ENCODE assay signal across 8 mouse cellular contexts in genomic region chr2:114052696-114053598, GRCm38 (mm10). TPM values are rescaled to one million over a fixed set of nuclear protein-coding genes. Genes with fewer than 3 reads are reported as not detected.
DNase-seq lines count a peak whose midpoint lies in the region; ATAC-seq and TF ChIP-seq lines count a peak whose summit lies in the region.

Actc1 (minus strand) TSS chr2:114053548.

- no peaks in the 10 kb centered on the region for H3K36me3 ChIP-seq in forebrain, embryonic 10.5 days (replicated peaks)
- H3K36me3 ChIP-seq in forebrain, postnatal 0 days (ENCODE audit: insufficient read depth) = no peaks in the 10 kb centered on the region
- peaks cover 5% of the 10 kb centered on the region; the same call in 1 of the 2 replicates for H3K36me3 ChIP-seq in heart, embryonic 16.5 days (ENCODE audit: control insufficient read depth, insufficient read depth)
- no peaks in the 10 kb centered on the region for H3K36me3 ChIP-seq in liver, embryonic 13.5 days

- no peak within 1 kb of the TSS for H3K4me3 ChIP-seq in forebrain, embryonic 10.5 days
- H3K4me3 ChIP-seq in forebrain, postnatal 0 days (ENCODE audit: low read depth, low read length) = no peak within 1 kb of the TSS
- H3K4me3 ChIP-seq in heart, embryonic 16.5 days (ENCODE audit: low read length) = peak within 1 kb of the TSS; percentile 58
- no peak within 1 kb of the TSS for H3K4me3 ChIP-seq in liver, embryonic 13.5 days (replicated peaks)

- no peak within 1 kb of the TSS for H3K4me2 ChIP-seq in forebrain, postnatal 0 days (ENCODE audit: low read depth)
- peak within 1 kb of the TSS; percentile 69 for H3K4me2 ChIP-seq in heart, embryonic 16.5 days (ENCODE audit: low read depth, low read length)
- no peak within 1 kb of the TSS for H3K4me2 ChIP-seq in liver, embryonic 13.5 days

- no peaks in the 10 kb centered on the region for H3K9me3 ChIP-seq in forebrain, embryonic 10.5 days
- no peaks in the 10 kb centered on the region for H3K9me3 ChIP-seq in forebrain, postnatal 0 days (ENCODE audit: low read length)
- no peaks in the 10 kb centered on the region for H3K9me3 ChIP-seq in heart, embryonic 16.5 days (replicated peaks; ENCODE audit: control insufficient read depth, low read length)
- no peaks in the 10 kb centered on the region for H3K9me3 ChIP-seq in liver, embryonic 13.5 days (replicated peaks)

- 52% methylated on average over 14 of the region's 14 CpGs for WGBS in forebrain, embryonic 10.5 days
- WGBS in forebrain, postnatal 0 days = 54% methylated on average over 14 of the region's 14 CpGs
- WGBS in heart, embryonic 16.5 days = 11% methylated on average over 14 of the region's 14 CpGs
- WGBS in liver, embryonic 13.5 days (ENCODE audit: insufficient replicate concordance) = 23% methylated on average over 14 of the region's 14 CpGs

- peak within 1 kb of the TSS; percentile 30; the same call in 1 of the 2 replicates for H3K27ac ChIP-seq in forebrain, embryonic 10.5 days
- H3K27ac ChIP-seq in forebrain, postnatal 0 days (ENCODE audit: low read depth, low read length) = no peak within 1 kb of the TSS
- H3K27ac ChIP-seq in heart, embryonic 16.5 days (ENCODE audit: low read length) = peak within 1 kb of the TSS; percentile 98
- no peak within 1 kb of the TSS for H3K27ac ChIP-seq in liver, embryonic 13.5 days

- TF ChIP-seq CTCF in forebrain, postnatal 0 days (IDR thresholded peaks at IDR 0.05; ENCODE audit: low read depth) = no peak

- H3K27me3 ChIP-seq in forebrain, embryonic 10.5 days (ENCODE audit: poor library complexity, severe bottlenecking) = no peaks in the 10 kb centered on the region
- H3K27me3 ChIP-seq in forebrain, postnatal 0 days (ENCODE audit: insufficient read depth, low read length) = no peaks in the 10 kb centered on the region
- H3K27me3 ChIP-seq in heart, embryonic 16.5 days (ENCODE audit: control insufficient read depth, insufficient read depth, low read length) = no peaks in the 10 kb centered on the region
- no peaks in the 10 kb centered on the region for H3K27me3 ChIP-seq in liver, embryonic 13.5 days

- no peak within 1 kb of the TSS for H3K9ac ChIP-seq in forebrain, postnatal 0 days
- peak within 1 kb of the TSS; percentile 84 for H3K9ac ChIP-seq in heart, embryonic 16.5 days (ENCODE audit: low read length)
- H3K9ac ChIP-seq in liver, embryonic 13.5 days = no peak within 1 kb of the TSS

- no peak for ATAC-seq in forebrain, postnatal 0 days
- peak; percentile 75 for ATAC-seq in heart, embryonic 16.5 days (replicated peaks; ENCODE audit: extremely low read depth, insufficient read depth, low FRiP score)
- no peak for ATAC-seq in liver, embryonic 13.5 days (ENCODE audit: low read depth)

- no peak for DNase-seq in forebrain, embryonic 10.5 days (ENCODE audit: extremely low spot score, low spot score)
- DNase-seq in forebrain, postnatal 0 days = no peak
- DNase-seq in embryo, embryonic 11 days = peak; percentile 29
- DNase-seq in liver, embryonic 13.5 days = no peak
- DNase-seq in frontal cortex, postnatal 10 days (ENCODE audit: low spot score in 2 of 2) = no peak
- no peak for DNase-seq in frontal cortex, adult 2 months (ENCODE audit: extremely low spot score in 1 of 2, low spot score in 1 of 2)
- DNase-seq in adipocyte (ENCODE audit: low spot score) = no peak

- peaks cover 11% of the 10 kb centered on the region for H3K4me1 ChIP-seq in forebrain, embryonic 10.5 days
- H3K4me1 ChIP-seq in forebrain, postnatal 0 days (ENCODE audit: insufficient read depth) = no peaks in the 10 kb centered on the region
- H3K4me1 ChIP-seq in heart, embryonic 16.5 days (ENCODE audit: control insufficient read depth, insufficient read depth, low read length) = peaks cover 3% of the 10 kb centered on the region; the same call in 1 of the 2 replicates
- no peaks in the 10 kb centered on the region for H3K4me1 ChIP-seq in liver, embryonic 13.5 days (replicated peaks)

RNA-seq across cellular contexts. Expression of gene Actc1, which starts in this region (rescaled TPM):
- polyA plus RNA-seq in forebrain, embryonic 10.5 days (2016; fragmentation: Nextera tagmentation; extraction: Ambion mirVana) = 1.5 and 1.6 TPM in 2 replicates
- 0.46 and 1.4 TPM in 2 replicates for total RNA-seq in forebrain, postnatal 0 days (2014; rRNA removed)
- polyA plus RNA-seq in forebrain, postnatal 0 days (2015; fragmentation: Nextera tagmentation; extraction: Ambion mirVana) = 0.17 and 0.19 TPM in 2 replicates
- 15,141 and 15,377 TPM in 2 replicates for polyA plus RNA-seq in heart, embryonic 16.5 days (2015; fragmentation: Nextera tagmentation; extraction: Ambion mirVana)
- 25.5 and 60.0 TPM in 2 replicates for polyA plus RNA-seq in liver, embryonic 13.5 days (2015; fragmentation: Nextera tagmentation; extraction: Ambion mirVana)
- polyA plus RNA-seq in frontal cortex, adult 2 months (2012; rRNA removed) = 0.08 TPM in 1 of 2 replicates, not detected in the other

Comparison
In these comparisons a context has a peak if more than half of its experiments do, and no peak if none do; other contexts are left out.
1. RNA of gene Actc1 (polyA plus RNA-seq): 15,141 to 15,377 TPM in heart, embryonic 16.5 days; 25.5 to 60.0 TPM in liver, embryonic 13.5 days, 1.5 to 1.6 TPM in forebrain, embryonic 10.5 days, 0.17 to 0.19 TPM in forebrain, postnatal 0 days and 0.08 TPM in frontal cortex, adult 2 months; every median in the first group is over 100 times any median in the second.
2. H3K27ac ChIP-seq: peak in forebrain, embryonic 10.5 days (single experiment) and heart, embryonic 16.5 days (single experiment); none in forebrain, postnatal 0 days (single experiment) and liver, embryonic 13.5 days (single experiment).